Mouse (Mus musculus) brain, embryonic 18.5 days (tissue): ENCODE results near the gene Nek10.
A peak's percentile ranks its signal among the peaks of the same experiment; 100 is the strongest.
"Not testable (repeated sequence)": the region's sequence is repeated elsewhere in the genome, so short reads cannot be mapped to it uniquely, and the experiment has no call there.

Experiments used
- DNase-seq: peaks from one replicate; pipeline ENCODE4 v3.0.0-alpha.2; 2012; ENCODE audit warnings: low read depth, low spot score

The Nek10 gene

GRCm38 (mm10) chr14:14803115-14803514 is at the start of gene Nek10:
Gene Nek10, plus strand, starts transcription at chr14:14803415.
- DNase-seq, result not testable (repeated sequence)

GRCm38 (mm10) chr14:14781169-14781568 is 22.0 kb upstream of the Nek10 start:
- no peak for DNase-seq

- DNase-seq, result no peak
Measured at GRCm38 (mm10) chr14:14784223-14784622, 19.0 kb upstream of the Nek10 start.

- no peak for DNase-seq
Measured at GRCm38 (mm10) chr14:14786979-14787378, 16.2 kb upstream of the Nek10 start.

- no peak for DNase-seq
Measured at GRCm38 (mm10) chr14:14789840-14790470, 13.3 kb upstream of the Nek10 start.

- DNase-seq, result no peak
Measured at GRCm38 (mm10) chr14:14799861-14800260, 3.4 kb upstream of the Nek10 start.

GRCm38 (mm10) chr14:14800332-14800731 is 2.9 kb upstream of the Nek10 start:
- DNase-seq, result no peak

GRCm38 (mm10) chr14:14800810-14801209 is 2.4 kb upstream of the Nek10 start:
- DNase-seq, result no peak

- peak; percentile 24 for DNase-seq
Measured at GRCm38 (mm10) chr14:14803921-14804517, 804 bp downstream of the Nek10 start.

- DNase-seq, result no peak
Measured at GRCm38 (mm10) chr14:14804518-14805212, 1.4 kb downstream of the Nek10 start.

GRCm38 (mm10) chr14:14832520-14833240 is 29.5 kb downstream of the Nek10 start:
- peak; percentile 4 for DNase-seq

- DNase-seq, result no peak
Measured at GRCm38 (mm10) chr14:14833498-14833897, 30.3 kb downstream of the Nek10 start.

- no peak for DNase-seq
Measured at GRCm38 (mm10) chr14:14834266-14834665, 31.1 kb downstream of the Nek10 start.

- no peak for DNase-seq
Measured at GRCm38 (mm10) chr14:14837627-14838026, 34.4 kb downstream of the Nek10 start.

- DNase-seq, result no peak
Measured at GRCm38 (mm10) chr14:14838109-14838508, 34.9 kb downstream of the Nek10 start.

- DNase-seq, result no peak
Measured at GRCm38 (mm10) chr14:14842734-14843530, 39.7 kb downstream of the Nek10 start.

GRCm38 (mm10) chr14:14852838-14853237 is 49.6 kb downstream of the Nek10 start:
- no peak for DNase-seq

GRCm38 (mm10) chr14:14860331-14860730 is 57.1 kb downstream of the Nek10 start:
- DNase-seq, result no peak

- DNase-seq, result peak; percentile 77
Measured at GRCm38 (mm10) chr14:14863690-14864356, 60.6 kb downstream of the Nek10 start.

GRCm38 (mm10) chr14:14869239-14869638 is 66.0 kb downstream of the Nek10 start:
- DNase-seq, result no peak

GRCm38 (mm10) chr14:14870059-14870458 is 66.8 kb downstream of the Nek10 start:
- DNase-seq, result no peak
